Mouse (Mus musculus) urinary bladder, postnatal 36 days (tissue): ENCODE measurements at regions not wholly inside any gene's neighbourhood (a gene's known extent, or its start where the extent isn't known, plus 50 kb on each side); places are given as distances from the start of the nearest gene placed in this dataset.

Source experiments
- DNase-seq, 2 experiments: peaks; one replicate each; pipeline ENCODE4 v3.0.0; 2022; ENCODE audit warnings: low spot score in 2 of 2, mixed read lengths in 1 of 2

DNA sequence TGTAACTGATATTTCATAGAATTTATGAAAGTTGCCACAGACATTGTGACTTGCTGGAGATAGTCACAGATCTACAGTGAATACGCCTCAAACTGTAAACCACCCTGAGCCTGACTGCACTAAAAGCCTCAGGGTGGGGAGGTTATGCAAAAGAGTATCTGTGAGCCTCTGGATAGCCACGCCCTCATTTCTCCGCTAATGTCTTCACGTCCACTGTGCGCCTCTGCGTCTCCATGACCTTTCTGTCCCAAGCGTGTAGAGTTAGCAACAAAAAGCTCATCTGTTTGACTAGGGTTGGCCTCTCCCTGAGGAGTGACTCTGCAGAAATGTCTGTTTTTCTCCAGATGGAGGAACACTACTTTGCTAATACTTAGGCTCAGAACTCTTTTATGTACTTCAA, 170.8 kb upstream of the Gm49356 start:
- DNase-seq: no peak

GRCm38 (mm10) chr15:58719410-58719809, 169.7 kb upstream of the Gm49356 start:
- DNase-seq: no peak

DNA sequence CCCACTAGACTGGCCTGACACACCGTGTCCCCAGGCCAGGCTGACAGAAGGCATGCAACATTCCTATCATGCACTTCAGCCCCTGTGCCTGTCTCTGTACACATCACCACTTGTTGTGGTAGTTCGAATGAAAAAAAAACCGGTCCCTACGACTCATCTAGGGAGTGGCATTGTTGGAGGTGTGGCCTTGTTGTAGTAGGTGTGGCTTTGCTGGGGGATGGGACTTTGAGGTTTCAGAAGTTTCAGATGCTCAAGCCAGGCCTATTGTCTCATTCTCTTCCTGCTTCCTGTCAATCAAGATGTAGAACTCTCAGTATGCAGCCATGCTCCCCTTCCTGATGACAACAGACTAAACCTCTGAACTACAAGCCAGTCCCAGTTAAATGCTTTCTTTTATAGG, 162.1 kb upstream of the Gm49356 start:
- DNase-seq: no peak

DNA sequence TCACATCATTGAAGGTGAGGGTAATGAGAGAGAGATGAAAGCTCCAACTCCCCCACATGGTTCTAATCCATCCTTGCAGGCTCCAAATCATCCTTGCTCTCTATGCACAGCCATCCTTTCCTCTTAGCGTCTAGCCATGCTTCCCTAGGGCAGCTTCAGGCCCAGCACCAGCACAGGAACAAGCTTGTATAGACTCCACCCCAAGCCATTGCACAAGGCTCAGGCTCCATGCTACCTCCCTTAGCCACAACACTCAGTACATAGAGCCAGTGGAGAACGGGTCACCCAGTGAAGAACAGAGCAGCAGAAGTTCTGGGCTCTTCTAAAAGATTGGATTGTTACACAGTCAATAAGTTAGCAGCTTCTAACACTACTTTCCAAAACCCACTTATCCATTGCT, 160.8 kb upstream of the Gm49356 start:
- no peak for DNase-seq

GRCm38 (mm10) chr15:58730861-58731260, 158.2 kb upstream of the Gm49356 start:
- no peak for DNase-seq

DNA sequence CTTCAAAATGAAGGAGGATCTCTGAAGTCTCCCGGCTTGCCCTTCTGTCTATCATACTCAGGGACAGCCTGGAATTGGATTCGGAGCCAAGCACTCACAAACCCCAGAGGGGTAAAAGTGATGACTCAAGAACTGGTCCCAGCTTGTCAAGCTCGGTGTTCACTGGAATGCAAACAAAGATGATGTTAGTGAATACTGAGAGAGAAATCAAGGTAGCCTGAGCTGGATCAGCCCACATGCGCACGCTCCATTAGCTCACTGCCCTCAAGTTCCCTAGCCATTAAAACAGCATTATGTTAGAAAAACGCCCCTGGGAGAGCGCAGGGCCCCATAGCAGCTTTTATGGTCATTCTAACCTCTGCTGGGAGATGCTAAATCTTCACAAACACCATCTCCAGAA, 157.8 kb upstream of the Gm49356 start:
- peak in 1 of 2 experiments; percentile 5 for DNase-seq

- DNase-seq: no peak
These were observed 157.0 kb upstream of the Gm49356 start for GRCm38 (mm10) chr15:58731952-58732642.
